Mouse (Mus musculus) mature B cell (primary cell): ENCODE measurements around the gene Exd2.

Experiments
- in situ Hi-C: fragments of 300-500 bp; cut with MboI; formaldehyde crosslinking; loops from 2 replicates; pipeline ENCODE4 v1.14.3; 2019

Exd2 gene

DNA sequence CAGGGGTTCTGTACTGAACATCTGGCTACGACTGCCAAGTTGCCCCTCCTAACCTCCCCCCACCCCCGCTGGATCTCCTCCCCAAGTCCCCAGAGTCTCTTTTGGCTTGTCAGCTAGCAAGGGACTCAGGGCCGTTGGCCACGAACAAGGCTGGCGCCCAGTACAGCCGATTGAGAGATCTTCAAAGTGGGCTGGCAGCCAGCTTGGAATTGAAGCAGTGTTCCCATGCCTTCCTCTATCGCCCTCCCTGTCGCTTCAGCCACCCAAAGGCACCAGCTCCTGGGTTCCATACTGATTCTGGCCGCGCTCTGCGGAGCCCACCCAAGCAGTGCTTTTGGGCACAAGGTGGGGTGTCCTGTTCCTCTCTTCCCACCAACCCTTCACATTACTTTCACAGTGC, 86.8 kb downstream of the Exd2 start:
- in situ Hi-C loops, result no loop called here
